Mouse (Mus musculus) neural tube, embryonic 13.5 days (tissue): ENCODE results near the gene Ugt1a7c. TPM values are rescaled to one million over a fixed set of nuclear protein-coding genes. Genes with fewer than 3 reads are reported as not detected.
"Not testable (repeated sequence)": the region's sequence is repeated elsewhere in the genome, so short reads cannot be mapped to it uniquely, and the experiment has no call there.

Experiments
- ATAC-seq: fragments of 200-750 bp; cut with Nextera tagmentation; 2 replicates; pipeline ENCODE4 v1.8.0; 2017; ENCODE audit warnings: low read depth, mild to moderate bottlenecking, moderate TSS enrichment, moderate library complexity
- H3K27ac ChIP-seq: fragments of 300-500 bp; sonication (generic); replicated peaks from 2 replicates; pipeline ENCODE4 v1.5.1; 2015; ENCODE audit warnings: moderate library complexity, mild to moderate bottlenecking, inconsistent platforms
- H3K27me3 ChIP-seq: fragments of 300-500 bp; sonication (generic); 2 replicates; pipeline ENCODE4 v1.6.1; 2015; ENCODE audit warnings: mild to moderate bottlenecking, inconsistent platforms
- H3K36me3 ChIP-seq: fragments of 300-500 bp; sonication (generic); 2 replicates; pipeline ENCODE4 v1.6.1; 2015; ENCODE audit warnings: mild to moderate bottlenecking, inconsistent platforms
- H3K4me1 ChIP-seq: fragments of 300-500 bp; sonication (generic); replicated peaks from 2 replicates; pipeline ENCODE4 v1.6.1; 2015; ENCODE audit warnings: inconsistent platforms
- H3K4me2 ChIP-seq: fragments of 300-500 bp; sonication (generic); 2 replicates; pipeline ENCODE4 v1.6.1; 2015; ENCODE audit warnings: inconsistent platforms, mild to moderate bottlenecking, moderate library complexity
- H3K4me3 ChIP-seq: fragments of 300-500 bp; sonication (generic); 2 replicates; pipeline ENCODE4 v1.5.1; 2015; ENCODE audit warnings: mild to moderate bottlenecking, inconsistent platforms
- H3K9ac ChIP-seq: fragments of 300-500 bp; sonication (generic); 2 replicates; pipeline ENCODE4 v1.6.1; 2015; ENCODE audit warnings: moderate library complexity, mild to moderate bottlenecking, inconsistent platforms
- H3K9me3 ChIP-seq: fragments of 300-500 bp; sonication (generic); 2 replicates; pipeline ENCODE4 v1.6.1; 2016; ENCODE audit warnings: inconsistent platforms
- WGBS: fragments of 180-500 bp; shearing (Covaris S2); methylation state at CpG from one replicate; pipeline ENCODE4 v1.1.7; 2015; 5-methylcytosine and 5-hydroxymethylcytosine counted together
- polyA plus RNA-seq: library from polyadenylated mRNA; unstranded; fragments of >200 nt; fragmentation: Nextera tagmentation; extraction: Ambion mirVana; gene quantifications from 2 replicates; pipeline ENCODE4 v1.2.1, GENCODE M21; 2015

Ugt1a7c gene
- polyA plus RNA-seq, result 1.0 and 1.6 TPM in 2 replicates

- Histone ChIP-seq H3K9ac (no peak within 1 kb of the TSS), H3K4me3 (no peak within 1 kb of the TSS), H3K36me3 (no peaks in the 10 kb centered on the region), H3K27me3 (no peaks in the 10 kb centered on the region), H3K4me1 (no peaks in the 10 kb centered on the region; the same call in 1 of the 2 replicates), H3K4me2 (no peak within 1 kb of the TSS), H3K9me3 (no peaks in the 10 kb centered on the region), H3K27ac (no peak within 1 kb of the TSS; the same call in 1 of the 2 replicates)
- WGBS, result 56% methylated on average over 10 of the region's 10 CpGs
- no peak for ATAC-seq
Observed at GRCm38 (mm10) chr1:88094941-88095492, at the start of gene Ugt1a7c. Gene Ugt1a7c (plus strand): TSS chr1:88095062.

- H3K27ac ChIP-seq, ATAC-seq, H3K27me3 ChIP-seq, H3K36me3 ChIP-seq, H3K4me2 ChIP-seq, H3K4me1 ChIP-seq, H3K9ac ChIP-seq, H3K9me3 ChIP-seq, H3K4me3 ChIP-seq: not testable (repeated sequence)
- WGBS, result 81% methylated on average over 2 of the region's 2 CpGs
Observed at GRCm38 (mm10) chr1:88047408-88047807, 47.5 kb upstream of the Ugt1a7c start.

- Histone ChIP-seq H3K4me1 (no peaks in the 10 kb centered on the region), H3K27ac (no peak within 1 kb of the TSS), H3K9ac (no peak within 1 kb of the TSS), H3K36me3 (no peaks in the 10 kb centered on the region), H3K27me3 (no peaks in the 10 kb centered on the region), H3K4me3 (no peak within 1 kb of the TSS), H3K9me3 (no peaks in the 10 kb centered on the region), H3K4me2 (no peak within 1 kb of the TSS)
- WGBS, result 85% methylated on average over 1 of the region's 1 CpGs
- ATAC-seq, result no peak
Observed at GRCm38 (mm10) chr1:88055088-88055487, 39.8 kb upstream of the Ugt1a7c start, which contains the start of gene Ugt1a10. Gene Ugt1a10 (plus strand): TSS chr1:88055388.

GRCm38 (mm10) chr1:88066472-88067102 lies 28.3 kb upstream of the Ugt1a7c start:
- ATAC-seq, H3K4me2 ChIP-seq, H3K27ac ChIP-seq, H3K36me3 ChIP-seq, H3K4me3 ChIP-seq, H3K4me1 ChIP-seq, H3K27me3 ChIP-seq, H3K9me3 ChIP-seq, H3K9ac ChIP-seq: not testable (repeated sequence)
- WGBS, result 67% methylated on average over 1 of the region's 2 CpGs

- Histone ChIP-seq H3K9ac (no peak within 1 kb of the TSS), H3K27me3 (no peaks in the 10 kb centered on the region), H3K9me3 (no peaks in the 10 kb centered on the region), H3K4me1 (no peaks in the 10 kb centered on the region), H3K4me3 (no peak within 1 kb of the TSS), H3K27ac (no peak within 1 kb of the TSS), H3K4me2 (no peak within 1 kb of the TSS), H3K36me3 (no peaks in the 10 kb centered on the region)
- no peak for ATAC-seq
- WGBS, result 80% methylated on average over 2 of the region's 2 CpGs
Observed at GRCm38 (mm10) chr1:88070495-88070894, 24.4 kb upstream of the Ugt1a7c start, which contains the start of gene Ugt1a9. Gene Ugt1a9 (plus strand): TSS chr1:88070800.

- H3K9me3 ChIP-seq, result no peaks in the 10 kb centered on the region
- H3K9ac ChIP-seq, result no peak overlapping the region
- no peaks in the 10 kb centered on the region for H3K36me3 ChIP-seq
- H3K4me3 ChIP-seq, result no peak overlapping the region
- ATAC-seq, result no peak
- no peak overlapping the region for H3K4me2 ChIP-seq
- 84% methylated on average over 4 of the region's 4 CpGs for WGBS
- no peaks in the 10 kb centered on the region for H3K4me1 ChIP-seq
- H3K27me3 ChIP-seq, result no peaks in the 10 kb centered on the region
- H3K27ac ChIP-seq, result no peak overlapping the region
Observed at GRCm38 (mm10) chr1:88070902-88071301, 24.0 kb upstream of the Ugt1a7c start.

GRCm38 (mm10) chr1:88074471-88074870 lies 20.4 kb upstream of the Ugt1a7c start:
- Histone ChIP-seq H3K9me3 (no peaks in the 10 kb centered on the region), H3K4me1 (no peaks in the 10 kb centered on the region), H3K27ac (no peak overlapping the region), H3K36me3 (no peaks in the 10 kb centered on the region), H3K9ac (no peak overlapping the region), H3K27me3 (no peaks in the 10 kb centered on the region), H3K4me2 (no peak overlapping the region), H3K4me3 (no peak overlapping the region)
- ATAC-seq, result no peak
- 87% methylated on average over 2 of the region's 2 CpGs for WGBS

- Histone ChIP-seq H3K36me3 (no peaks in the 10 kb centered on the region), H3K27me3 (no peaks in the 10 kb centered on the region), H3K9me3 (no peaks in the 10 kb centered on the region), H3K27ac (no peak overlapping the region), H3K9ac (no peak overlapping the region), H3K4me2 (no peak overlapping the region), H3K4me3 (no peak overlapping the region), H3K4me1 (no peaks in the 10 kb centered on the region)
- 86% methylated on average over 1 of the region's 1 CpGs for WGBS
- no peak for ATAC-seq
Observed at GRCm38 (mm10) chr1:88077128-88077527, 17.7 kb upstream of the Ugt1a7c start.

GRCm38 (mm10) chr1:88081670-88082069 lies 13.2 kb upstream of the Ugt1a7c start:
- Histone ChIP-seq H3K9ac (no peak overlapping the region), H3K4me2 (no peak overlapping the region), H3K27ac (no peak overlapping the region), H3K4me3 (no peak overlapping the region), H3K9me3 (no peaks in the 10 kb centered on the region), H3K36me3 (no peaks in the 10 kb centered on the region), H3K27me3 (no peaks in the 10 kb centered on the region), H3K4me1 (no peaks in the 10 kb centered on the region)
- ATAC-seq, result no peak
- WGBS, result 97% methylated on average over 1 of the region's 1 CpGs

- Histone ChIP-seq H3K9ac (no peak overlapping the region), H3K9me3 (no peaks in the 10 kb centered on the region), H3K27ac (no peak overlapping the region), H3K36me3 (no peaks in the 10 kb centered on the region), H3K4me1 (no peaks in the 10 kb centered on the region), H3K27me3 (no peaks in the 10 kb centered on the region), H3K4me3 (no peak overlapping the region), H3K4me2 (no peak overlapping the region)
- no peak for ATAC-seq
- 85% methylated on average over 1 of the region's 1 CpGs for WGBS
Observed at GRCm38 (mm10) chr1:88086125-88086524, 8.7 kb upstream of the Ugt1a7c start.

- no peak for ATAC-seq
- Histone ChIP-seq H3K4me3 (no peak within 1 kb of the TSS), H3K36me3 (no peaks in the 10 kb centered on the region), H3K9ac (no peak within 1 kb of the TSS), H3K27ac (no peak within 1 kb of the TSS), H3K4me2 (no peak within 1 kb of the TSS), H3K27me3 (no peaks in the 10 kb centered on the region), H3K9me3 (no peaks in the 10 kb centered on the region), H3K4me1 (no peaks in the 10 kb centered on the region)
- WGBS, result 78% methylated on average over 3 of the region's 3 CpGs
Observed at GRCm38 (mm10) chr1:88087513-88087912, 7.3 kb upstream of the Ugt1a7c start, which contains the start of gene Ugt1a8. Gene Ugt1a8 (plus strand): TSS chr1:88087813.

- no peak for ATAC-seq
- H3K27me3 ChIP-seq, result no peaks in the 10 kb centered on the region
- no peak overlapping the region for H3K27ac ChIP-seq
- H3K4me1 ChIP-seq, result no peaks in the 10 kb centered on the region; the same call in 1 of the 2 replicates
- no peaks in the 10 kb centered on the region for H3K36me3 ChIP-seq
- H3K9me3 ChIP-seq, result no peaks in the 10 kb centered on the region
- no peak overlapping the region for H3K9ac ChIP-seq
- no peak overlapping the region for H3K4me3 ChIP-seq
- no peak overlapping the region for H3K4me2 ChIP-seq
Observed at GRCm38 (mm10) chr1:88092341-88092740, 2.5 kb upstream of the Ugt1a7c start.

- 79% methylated on average over 3 of the region's 3 CpGs for WGBS
- not testable (repeated sequence) for ATAC-seq, H3K36me3 ChIP-seq
Observed at GRCm38 (mm10) chr1:88094270-88094676, 589 bp upstream of the Ugt1a7c start.

More at GRCm38 (mm10) chr1:88094270-88094676, 589 bp upstream of the Ugt1a7c start:
- not testable (repeated sequence) for H3K4me2 ChIP-seq, H3K4me3 ChIP-seq, H3K4me1 ChIP-seq, H3K9ac ChIP-seq, H3K27ac ChIP-seq, H3K27me3 ChIP-seq, H3K9me3 ChIP-seq
